Mouse (Mus musculus): ENCODE results near the gene Ankle1.
"Not testable (repeated sequence)": the region's sequence is repeated elsewhere in the genome, so short reads cannot be mapped to it uniquely, and the experiment has no call there.

Gene Ankle1

GRCm38 (mm10) chr8:71407441-71407840, 1.6 kb downstream of the Ankle1 start:
- DNase-seq (ENCODE audit: low spot score in 2 of 2) = peak; percentile 21 to 65

GRCm38 (mm10) chr8:71408231-71408630, 2.4 kb downstream of the Ankle1 start:
- DNase-seq (ENCODE audit: low spot score in 2 of 2) = peak in 1 of 2 experiments; percentile 8

- peak in 1 of 2 experiments; percentile 61 for DNase-seq (ENCODE audit: low spot score in 2 of 2)
Observed at GRCm38 (mm10) chr8:71411535-71412273, 5.9 kb downstream of the Ankle1 start.

- no peak for DNase-seq (ENCODE audit: low spot score in 2 of 2)
Observed at GRCm38 (mm10) chr8:71422121-71422520, 16.3 kb downstream of the Ankle1 start.

GRCm38 (mm10) chr8:71432935-71433334, 27.1 kb downstream of the Ankle1 start:
- DNase-seq (ENCODE audit: low spot score in 2 of 2) = not testable (repeated sequence)

GRCm38 (mm10) chr8:71437041-71437440, 31.2 kb downstream of the Ankle1 start:
- DNase-seq (ENCODE audit: low spot score in 2 of 2) = no peak

- DNase-seq (ENCODE audit: low spot score in 2 of 2) = peak; percentile 44 to 81
Observed at GRCm38 (mm10) chr8:71441404-71441803, 35.6 kb downstream of the Ankle1 start.

GRCm38 (mm10) chr8:71445096-71445495, 39.3 kb downstream of the Ankle1 start:
- no peak for DNase-seq (ENCODE audit: low spot score in 2 of 2)

GRCm38 (mm10) chr8:71451337-71451736, 45.5 kb downstream of the Ankle1 start:
- peak in 1 of 2 experiments; percentile 50 for DNase-seq (ENCODE audit: low spot score in 2 of 2)

- peak in 1 of 2 experiments; percentile 52 for DNase-seq (ENCODE audit: low spot score in 2 of 2)
Observed at GRCm38 (mm10) chr8:71451777-71452176, 46.0 kb downstream of the Ankle1 start.

- peak in 1 of 2 experiments; percentile 40 for DNase-seq (ENCODE audit: low spot score in 2 of 2)
Observed at GRCm38 (mm10) chr8:71452669-71453068, 46.9 kb downstream of the Ankle1 start.

GRCm38 (mm10) chr8:71454668-71455067, 48.9 kb downstream of the Ankle1 start:
- peak; percentile 9 to 54 for DNase-seq (ENCODE audit: low spot score in 2 of 2)

GRCm38 (mm10) chr8:71456906-71457305, 51.1 kb downstream of the Ankle1 start:
- peak; percentile 24 to 66 for DNase-seq (ENCODE audit: low spot score in 2 of 2)

- peak in 1 of 2 experiments; percentile 11 for DNase-seq (ENCODE audit: low spot score in 2 of 2)
Observed at GRCm38 (mm10) chr8:71457659-71458270, 52.0 kb downstream of the Ankle1 start.
